Mouse (Mus musculus): ENCODE results near the gene Kif5c.
A peak's percentile ranks its signal among the peaks of the same experiment; 100 is the strongest.

Gene Kif5c

GRCm38 (mm10) chr2:49625581-49625980, 6.5 kb downstream of the Kif5c start:
- DNase-seq = no peak

- DNase-seq = peak; percentile 93
Observed at GRCm38 (mm10) chr2:49627611-49628010, 8.5 kb downstream of the Kif5c start.

GRCm38 (mm10) chr2:49628094-49628705, 9.1 kb downstream of the Kif5c start:
- DNase-seq = peak; percentile 89

DNA sequence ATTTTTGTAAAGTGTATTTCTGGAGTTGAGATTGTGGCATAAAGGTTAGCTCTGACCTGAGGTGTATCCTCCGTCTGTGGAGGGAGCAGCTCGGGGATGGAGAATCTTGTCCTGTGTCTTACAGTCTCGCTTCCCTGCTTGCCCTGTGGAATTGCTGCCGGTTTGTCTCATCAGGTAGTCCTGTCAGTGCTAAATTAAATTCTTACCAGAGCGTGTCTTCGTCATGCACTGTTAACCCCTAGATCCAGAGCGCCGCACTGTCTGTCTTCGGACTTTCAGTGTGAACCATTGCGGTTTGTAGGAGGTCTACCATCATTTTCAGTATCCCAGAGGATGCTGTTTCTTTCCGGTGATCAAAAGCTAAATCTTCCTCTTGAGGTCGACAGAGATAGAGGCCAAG, 10.1 kb downstream of the Kif5c start:
- no peak for DNase-seq

GRCm38 (mm10) chr2:49630636-49631035, 11.5 kb downstream of the Kif5c start:
- no peak for DNase-seq

GRCm38 (mm10) chr2:49633231-49633630, 14.1 kb downstream of the Kif5c start:
- no peak for DNase-seq

- no peak for DNase-seq
Observed at GRCm38 (mm10) chr2:49642761-49643160, 23.7 kb downstream of the Kif5c start.

DNA sequence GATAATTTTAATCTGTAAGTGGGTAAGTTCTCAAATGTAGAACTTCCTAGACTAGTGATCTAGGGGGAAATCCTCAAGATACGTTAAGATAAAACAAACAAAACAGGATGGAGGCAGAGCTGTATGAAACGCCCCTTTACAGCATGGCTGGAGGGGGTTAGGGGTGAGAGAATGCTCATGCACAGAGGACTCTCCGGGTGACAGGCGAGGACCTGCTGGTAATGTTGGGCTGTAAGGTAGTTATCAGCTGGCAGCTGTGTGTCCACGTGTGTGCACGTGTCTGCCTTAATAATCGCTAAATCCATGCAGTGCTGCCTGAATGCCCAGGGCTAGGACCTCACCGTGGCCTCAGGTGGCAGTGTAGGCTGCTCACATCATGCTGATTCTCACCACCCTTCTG, 24.7 kb downstream of the Kif5c start:
- no peak for DNase-seq

DNA sequence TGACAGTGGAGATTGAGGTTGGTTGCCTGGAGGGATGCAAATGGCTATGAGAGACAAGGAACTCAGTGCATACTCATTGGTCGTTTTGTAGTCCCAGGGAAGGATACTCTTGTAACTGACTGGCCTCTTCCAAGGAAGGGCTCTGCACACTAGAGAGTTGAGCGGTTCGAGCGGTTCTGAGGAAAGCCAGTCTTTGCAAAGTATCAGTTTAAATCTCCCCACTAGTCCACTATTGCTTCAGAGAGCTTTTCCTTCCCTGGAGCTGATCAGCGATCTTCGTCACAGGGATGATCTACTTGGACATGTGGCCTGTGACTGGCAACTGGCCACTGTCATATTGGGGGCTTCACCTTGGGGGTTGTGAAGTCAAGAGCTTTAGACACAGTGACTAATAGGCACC, 28.5 kb downstream of the Kif5c start:
- DNase-seq = no peak

GRCm38 (mm10) chr2:49648344-49648743, 29.2 kb downstream of the Kif5c start:
- DNase-seq = no peak

- no peak for DNase-seq
Observed at GRCm38 (mm10) chr2:49648806-49649205, 29.7 kb downstream of the Kif5c start.

DNA sequence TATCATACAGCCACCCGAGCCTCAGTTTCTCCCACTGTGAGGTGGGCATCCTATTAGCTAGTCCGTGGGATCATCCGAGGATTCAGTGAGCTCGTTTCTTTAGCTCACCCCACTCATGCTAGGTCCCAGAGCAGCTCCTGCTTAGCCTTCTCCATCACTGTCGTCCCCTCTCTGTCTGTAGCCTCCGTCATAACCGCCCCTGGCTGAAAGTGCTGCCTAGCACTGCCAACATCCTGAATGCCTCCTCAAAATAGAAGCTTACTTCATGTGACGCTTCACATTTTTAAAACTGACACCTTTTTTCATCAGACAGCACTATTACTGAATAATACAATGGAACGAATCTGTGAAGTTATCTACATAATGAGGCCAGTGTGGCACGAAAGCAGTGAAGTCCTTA, 30.1 kb downstream of the Kif5c start:
- no peak for DNase-seq

- no peak for DNase-seq
Observed at GRCm38 (mm10) chr2:49651737-49652136, 32.6 kb downstream of the Kif5c start.

DNA sequence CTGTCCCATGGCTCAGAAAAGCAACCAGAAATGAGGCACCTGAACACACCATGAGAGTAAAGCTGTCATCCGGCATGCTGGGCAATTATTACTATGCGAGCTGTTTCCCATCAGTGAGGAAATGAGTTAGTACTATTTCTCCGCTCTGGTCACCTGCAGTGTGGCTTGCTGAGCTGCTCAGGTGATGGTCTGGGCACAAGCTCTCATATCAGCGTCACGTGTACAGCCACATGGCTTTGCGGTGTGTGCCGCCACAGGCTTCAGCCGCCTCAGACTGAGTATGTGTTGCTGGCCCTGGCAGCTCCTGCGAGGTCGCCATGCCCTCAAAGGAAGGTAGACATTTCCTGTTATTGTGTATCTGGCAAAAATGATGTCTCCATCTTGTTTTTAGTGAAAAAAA, 35.5 kb downstream of the Kif5c start:
- DNase-seq = peak; percentile 91

GRCm38 (mm10) chr2:49655195-49655873, 36.2 kb downstream of the Kif5c start:
- DNase-seq = peak; percentile 84

- DNase-seq = no peak
Observed at GRCm38 (mm10) chr2:49655874-49656195, 36.7 kb downstream of the Kif5c start.

DNA sequence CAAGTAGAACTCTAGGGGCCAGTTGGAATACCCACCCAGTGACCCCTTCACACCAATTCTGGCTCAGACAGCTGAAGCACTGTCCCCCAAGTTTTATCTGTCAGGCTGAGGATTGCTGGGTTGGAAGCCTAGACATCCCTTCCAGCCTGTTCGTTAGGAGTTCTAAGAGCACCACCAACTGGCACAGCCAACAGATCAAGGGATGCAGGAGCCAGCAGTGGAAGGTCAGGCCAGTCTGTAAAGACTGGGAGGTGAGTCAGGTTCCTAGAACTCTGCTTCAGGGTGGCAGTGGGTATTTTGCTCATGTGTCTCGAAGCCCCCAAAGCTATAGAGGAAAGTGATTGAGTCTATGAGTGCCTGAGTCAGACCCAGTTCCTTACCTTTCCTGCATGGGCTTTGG, 37.9 kb downstream of the Kif5c start:
- DNase-seq = no peak

- DNase-seq = no peak
Observed at GRCm38 (mm10) chr2:49657666-49658065, 38.6 kb downstream of the Kif5c start.

- DNase-seq = no peak
Observed at GRCm38 (mm10) chr2:49658988-49659387, 39.9 kb downstream of the Kif5c start.

DNA sequence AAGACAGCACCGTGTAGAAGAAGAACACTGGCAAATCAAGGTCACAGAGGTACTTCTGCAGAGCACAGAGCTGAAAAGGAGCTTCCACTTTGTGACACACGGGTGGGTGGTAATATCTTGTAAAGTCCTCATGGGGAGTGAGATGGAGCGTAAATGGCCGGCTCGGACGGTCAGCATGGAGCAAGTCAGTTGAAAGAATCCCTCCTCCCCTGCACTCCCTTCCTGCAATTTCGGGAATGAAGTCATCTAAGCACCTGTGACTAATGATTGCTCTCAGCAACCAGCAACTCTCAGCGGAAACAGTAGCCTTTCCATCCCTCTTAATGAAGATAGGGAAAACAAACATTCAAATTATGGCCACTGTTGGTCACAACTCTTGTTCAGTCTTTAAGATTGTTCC, 40.9 kb downstream of the Kif5c start:
- DNase-seq = no peak

DNA sequence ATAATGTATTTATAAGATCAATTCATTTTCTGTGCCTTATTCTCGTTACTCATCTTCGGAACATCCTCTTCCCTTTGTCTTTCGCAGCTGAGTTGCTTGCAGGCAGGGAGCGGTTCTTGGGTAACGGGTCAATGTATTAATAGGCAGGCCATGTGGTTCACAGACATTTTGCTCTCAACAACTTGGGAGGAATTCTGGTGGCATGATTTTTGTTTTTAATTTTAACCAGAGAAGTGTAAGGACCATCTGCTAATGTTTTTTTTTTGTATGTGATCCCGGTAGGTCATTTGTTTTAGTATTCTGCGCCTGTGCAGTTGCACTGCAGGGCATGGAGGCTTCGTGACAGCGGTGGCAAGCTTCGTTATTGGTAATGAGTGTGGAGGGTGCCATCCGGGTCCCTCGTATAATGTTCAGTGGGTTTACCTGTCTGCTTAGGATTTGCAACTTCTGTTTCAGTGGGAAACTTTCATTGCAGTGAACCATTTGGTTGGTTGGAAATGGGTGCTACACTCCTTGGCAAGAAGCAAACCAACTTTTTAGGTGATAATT, 41.4 kb downstream of the Kif5c start:
- DNase-seq = peak; percentile 89

DNA sequence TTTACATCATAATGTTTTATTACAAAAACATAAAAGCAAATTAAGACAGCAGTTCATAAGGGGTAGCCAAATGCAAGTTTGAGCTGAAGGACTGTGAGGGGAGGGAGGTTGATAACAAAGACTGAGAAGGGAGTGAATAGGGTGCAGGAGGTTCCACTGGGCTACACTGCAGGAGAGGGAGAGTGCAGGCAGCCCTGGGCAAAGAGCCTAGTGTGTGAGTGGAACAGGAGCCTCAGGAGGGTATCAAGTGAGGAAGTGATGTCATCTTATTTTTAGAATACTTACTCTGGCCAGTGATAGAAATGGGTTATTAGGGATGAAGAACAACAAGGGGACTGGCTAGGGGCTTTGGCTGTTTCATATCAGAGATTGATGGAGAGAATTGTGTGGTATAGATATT, 42.2 kb downstream of the Kif5c start:
- DNase-seq = no peak

GRCm38 (mm10) chr2:49661872-49662271, 42.8 kb downstream of the Kif5c start:
- no peak for DNase-seq

DNA sequence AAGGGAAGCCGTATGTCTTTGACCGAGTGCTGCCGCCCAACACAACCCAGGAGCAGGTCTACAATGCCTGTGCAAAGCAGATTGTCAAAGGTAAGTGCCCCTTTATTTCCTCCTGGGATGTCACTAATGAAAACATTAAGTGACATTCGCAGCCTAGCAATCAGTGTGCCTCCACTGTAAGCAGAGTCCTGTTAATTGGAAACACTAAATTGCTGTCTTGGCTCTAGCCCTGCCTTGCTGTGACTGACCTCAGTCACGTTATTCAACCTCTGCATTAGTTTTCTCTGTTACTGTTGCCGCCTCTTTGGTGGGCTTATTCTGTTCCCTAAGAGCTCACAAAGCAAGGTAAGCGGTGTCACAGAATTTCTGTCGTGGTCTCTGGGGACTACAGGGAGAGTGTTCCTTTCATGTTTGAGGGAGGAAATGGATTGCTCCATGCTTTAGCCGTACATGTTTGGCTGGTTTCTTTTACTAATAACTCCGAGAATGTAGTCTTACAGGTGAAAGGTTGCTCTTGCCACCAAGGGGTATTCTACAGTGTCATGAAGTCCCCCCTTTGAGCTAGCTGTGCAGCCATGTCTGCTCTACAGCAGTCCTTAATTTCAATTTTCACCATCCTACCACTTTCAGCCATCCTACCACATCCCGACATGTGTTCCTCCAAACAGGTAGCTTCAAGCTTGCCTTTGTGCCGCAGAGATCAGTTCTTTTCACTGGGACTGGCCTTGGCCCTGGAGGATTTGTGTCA, 52.8 kb downstream of the Kif5c start:
- DNase-seq = no peak

Data from cerebellum, adult 9-10 months (tissue).